Mouse (Mus musculus): Measurements from ENCODE around the gene Aurkaip1.

- TF ChIP-seq CTCF (IDR thresholded peaks at IDR 0.05; ENCODE audit: borderline replicate concordance, extremely low read depth, insufficient read depth, insufficient read length) (no peak), POLR2A (IDR thresholded peaks at IDR 0.05; ENCODE audit: borderline replicate concordance, extremely low read depth, insufficient read depth, insufficient read length, poor library complexity, severe bottlenecking) (no peak)
Observed at GRCm38 (mm10) chr4:155817533-155817932, 13.5 kb upstream of the Aurkaip1 start.
